Mouse (Mus musculus) splenic B cell, adult 2 months (primary cell): Measurements from ENCODE around the gene Klhl29.

Experiments used
- DNase-seq: peaks from one replicate; pipeline ENCODE4 v3.0.0-alpha.2; 2011; ENCODE audit warnings: low read depth, low spot score
- H3K27me3 ChIP-seq: 2 replicates; pipeline ENCODE4 v1.6.1; 2012; ENCODE audit warnings: mild to moderate bottlenecking, low read length, moderate library complexity, mixed read lengths; ENCODE audit not compliant: control insufficient read depth, poor library complexity, insufficient read depth, severe bottlenecking
- H3K36me3 ChIP-seq: 2 replicates; pipeline ENCODE4 v1.6.1; 2012; ENCODE audit warnings: mild to moderate bottlenecking, low read length, moderate library complexity, mixed read lengths; ENCODE audit not compliant: control insufficient read depth, poor library complexity, insufficient read depth, severe bottlenecking

Gene Klhl29

DNA sequence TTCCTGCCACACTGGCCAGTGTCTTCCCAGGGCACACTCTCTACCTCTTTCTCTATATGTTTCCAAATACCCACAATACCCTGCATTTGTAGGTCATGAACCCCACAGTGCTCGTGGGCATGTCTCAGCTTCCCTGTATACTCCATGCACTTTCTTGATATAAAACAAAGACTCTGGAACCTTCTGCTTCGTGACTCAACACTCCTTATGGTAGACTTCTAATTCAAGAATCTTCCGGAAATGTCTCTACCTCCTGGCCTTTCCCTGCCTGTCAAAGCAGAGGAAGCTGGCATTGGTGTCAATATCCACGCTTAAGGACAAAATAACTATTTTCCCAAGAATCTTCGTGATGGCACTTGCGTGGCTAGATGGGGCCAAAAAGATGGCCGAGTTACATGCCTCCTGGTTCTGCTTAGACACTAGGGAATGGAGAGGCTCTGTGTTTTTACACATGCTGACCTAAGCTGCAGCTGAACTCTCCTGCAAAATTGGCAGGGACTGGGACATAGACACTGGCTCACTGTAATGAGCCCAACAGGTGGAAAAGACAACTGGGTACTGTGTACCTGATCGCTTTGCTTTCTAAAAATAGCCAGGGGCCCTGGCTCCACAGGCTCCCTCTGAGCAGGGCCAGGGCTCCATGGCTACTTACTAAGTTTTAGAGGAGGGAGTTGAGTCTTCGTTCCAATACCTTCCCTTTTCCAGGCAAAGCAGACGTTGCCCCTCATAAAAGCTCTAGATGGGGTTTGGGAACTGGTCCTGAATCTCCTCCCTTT, 130.9 kb downstream of the Klhl29 start:
- no peak for DNase-seq

DNA sequence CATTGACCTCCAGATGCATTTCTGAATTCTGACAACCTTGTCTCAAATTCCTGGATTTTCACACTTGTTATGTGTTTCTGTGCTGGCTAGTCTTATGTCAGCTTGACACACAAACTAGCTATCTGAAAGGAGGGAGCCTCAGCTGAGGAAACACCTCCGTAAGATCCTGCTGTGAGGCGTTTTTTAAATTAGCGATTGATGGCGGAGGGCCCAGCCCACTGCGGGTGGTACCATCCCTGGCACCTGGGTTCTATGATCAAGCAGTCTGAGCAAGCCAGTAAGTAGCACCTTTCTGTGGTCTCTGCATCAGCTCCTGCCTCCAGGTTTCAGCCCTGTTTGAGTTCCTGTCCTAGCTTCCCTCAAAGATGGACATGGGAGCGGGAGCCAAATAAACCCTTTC, 131.6 kb downstream of the Klhl29 start:
- H3K36me3 ChIP-seq = no peaks in the 10 kb centered on the region
- no peaks in the 10 kb centered on the region for H3K27me3 ChIP-seq
- no peak for DNase-seq

More for the DNA sequence above, 130.9 kb downstream of the Klhl29 start:
- Histone ChIP-seq H3K36me3 (no peaks in the 10 kb centered on the region), H3K27me3 (no peaks in the 10 kb centered on the region)

DNA sequence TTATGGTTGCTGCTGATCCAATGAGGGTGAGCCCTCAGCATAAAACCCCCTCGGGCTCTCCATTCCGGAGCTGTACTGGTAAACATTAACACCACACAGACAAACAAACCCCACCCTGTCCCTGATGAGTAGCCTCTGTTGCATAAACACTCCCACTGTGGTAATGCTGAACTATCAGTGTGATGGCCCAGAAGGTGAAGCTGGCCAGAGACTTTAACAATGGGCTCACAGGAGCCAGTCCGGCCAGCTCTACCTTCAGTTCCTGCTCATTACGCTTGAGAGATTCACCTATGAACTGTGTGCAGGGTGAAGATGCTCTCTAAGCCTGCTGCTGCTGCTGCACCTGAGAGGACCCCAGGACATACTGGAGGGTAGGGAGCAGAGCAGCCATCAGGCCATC, 132.0 kb downstream of the Klhl29 start:
- Histone ChIP-seq H3K36me3 (no peaks in the 10 kb centered on the region), H3K27me3 (no peaks in the 10 kb centered on the region)
- DNase-seq = no peak

DNA sequence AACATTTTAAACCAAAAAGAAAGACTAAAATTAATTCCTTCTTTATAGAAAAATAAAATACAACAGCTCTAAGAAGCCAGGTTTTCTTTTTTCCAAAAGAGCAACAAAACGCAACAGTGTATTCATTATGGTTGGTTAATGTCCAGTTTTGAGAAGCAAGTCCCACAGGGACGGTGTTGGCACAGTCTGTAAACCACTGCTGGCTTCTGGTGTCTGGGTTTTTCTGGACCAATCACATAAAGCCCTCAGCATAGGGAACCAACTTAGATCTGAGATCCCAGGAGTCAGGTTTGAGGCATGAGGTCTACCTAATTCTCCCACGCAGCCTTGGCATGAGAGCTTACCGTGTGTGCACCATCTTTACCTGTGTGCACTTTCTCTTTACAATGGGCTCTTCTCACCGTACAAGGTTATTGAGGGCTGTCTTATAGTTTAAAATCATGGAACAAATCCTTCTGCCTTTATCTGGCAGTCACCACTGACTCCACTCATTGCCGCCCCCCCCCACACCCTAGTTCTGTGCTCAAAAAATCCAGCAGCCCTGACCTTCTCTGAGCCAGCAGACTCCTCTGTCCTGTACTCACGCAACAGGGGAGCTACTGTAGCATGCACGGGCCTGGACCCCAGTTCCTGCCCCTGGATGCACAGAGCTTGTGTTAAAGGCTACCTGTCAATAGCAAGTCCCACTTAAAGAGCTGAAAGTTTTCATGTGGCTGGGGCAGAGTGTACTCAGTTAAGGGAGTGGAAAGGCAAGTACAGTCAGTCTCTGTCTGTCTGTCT, 132.7 kb downstream of the Klhl29 start:
- H3K36me3 ChIP-seq = no peaks in the 10 kb centered on the region
- DNase-seq = no peak
- H3K27me3 ChIP-seq = no peaks in the 10 kb centered on the region

DNA sequence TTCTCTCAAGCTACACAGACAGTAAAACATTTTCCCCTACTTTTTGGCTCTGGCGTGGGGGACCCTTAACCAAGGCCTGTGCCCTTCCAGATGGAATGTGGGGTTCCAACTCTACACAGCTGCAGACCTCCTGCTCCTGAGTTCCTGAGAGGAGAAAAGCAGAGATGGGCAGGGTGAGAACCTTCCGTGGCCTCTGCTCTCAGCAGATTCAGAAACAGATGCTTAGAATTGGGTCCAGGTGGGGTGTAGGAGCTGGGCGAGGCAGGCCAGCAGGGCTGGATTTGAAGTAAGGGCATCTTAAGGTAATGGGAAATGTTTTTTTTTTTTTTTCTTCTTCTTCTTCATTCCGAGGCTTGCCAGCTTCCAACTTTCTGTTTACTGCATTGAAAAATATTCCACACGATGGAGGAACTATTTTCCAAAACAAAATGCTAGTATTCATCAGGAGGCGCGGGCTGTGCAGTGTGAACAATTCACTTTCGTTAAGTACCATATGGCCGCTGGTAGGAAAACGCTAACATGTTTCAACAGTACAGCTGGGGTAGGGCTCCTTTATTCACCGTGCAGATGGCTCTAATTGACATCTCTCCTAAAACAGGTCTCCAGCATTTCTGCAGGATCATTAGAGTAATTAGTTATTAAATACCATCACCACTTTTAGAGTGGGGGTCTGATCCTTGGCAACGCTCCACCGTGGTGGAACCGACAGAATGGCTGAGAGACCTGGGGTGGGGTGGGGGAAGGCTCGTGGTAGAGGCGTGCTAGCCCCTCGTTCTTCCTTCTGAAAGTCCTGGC, 135.8 kb downstream of the Klhl29 start:
- no peak for DNase-seq
- Histone ChIP-seq H3K27me3 (no peaks in the 10 kb centered on the region), H3K36me3 (no peaks in the 10 kb centered on the region)

DNA sequence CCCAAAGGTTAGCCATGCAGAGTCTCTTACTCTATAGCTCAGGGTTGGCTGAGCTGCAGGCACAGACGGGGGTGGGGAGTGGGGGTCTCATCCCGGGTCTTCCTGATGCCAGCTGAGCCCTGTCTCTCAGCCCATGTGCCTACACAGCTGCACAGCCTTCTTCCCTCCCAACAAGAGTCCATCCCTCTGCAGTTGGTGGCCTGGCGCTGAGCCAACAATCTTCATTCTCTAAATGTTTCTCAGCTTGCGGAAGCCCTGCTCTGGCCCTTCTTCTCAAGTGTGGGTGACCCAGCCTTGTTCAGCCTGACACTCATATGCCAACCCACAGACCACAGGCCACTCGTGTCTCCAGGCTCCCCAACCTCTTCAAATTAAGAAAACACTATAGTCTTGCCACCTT, 138.4 kb downstream of the Klhl29 start:
- no peak for DNase-seq
- Histone ChIP-seq H3K27me3 (no peaks in the 10 kb centered on the region), H3K36me3 (no peaks in the 10 kb centered on the region)

DNA sequence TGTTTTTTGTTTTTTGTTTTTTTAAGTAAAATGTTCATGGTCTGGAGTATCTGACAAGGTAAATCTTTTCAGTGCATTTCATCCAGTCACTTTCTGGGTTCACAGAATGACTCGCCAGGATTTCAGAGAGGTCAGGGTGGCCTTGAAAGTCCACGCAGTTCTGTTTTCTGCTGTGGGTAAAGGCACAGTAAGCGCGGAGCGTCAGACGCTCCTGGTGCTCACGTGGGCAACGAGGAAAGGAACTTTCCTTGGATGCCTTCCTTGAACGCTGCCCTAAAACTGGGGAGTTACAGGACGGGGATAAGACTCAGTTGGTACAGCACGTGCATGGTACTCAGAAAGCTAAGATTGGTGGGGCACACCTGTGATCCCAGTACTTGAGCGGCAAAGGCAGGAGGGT, 139.9 kb downstream of the Klhl29 start:
- H3K27me3 ChIP-seq = no peaks in the 10 kb centered on the region
- DNase-seq = no peak
- H3K36me3 ChIP-seq = no peaks in the 10 kb centered on the region

DNA sequence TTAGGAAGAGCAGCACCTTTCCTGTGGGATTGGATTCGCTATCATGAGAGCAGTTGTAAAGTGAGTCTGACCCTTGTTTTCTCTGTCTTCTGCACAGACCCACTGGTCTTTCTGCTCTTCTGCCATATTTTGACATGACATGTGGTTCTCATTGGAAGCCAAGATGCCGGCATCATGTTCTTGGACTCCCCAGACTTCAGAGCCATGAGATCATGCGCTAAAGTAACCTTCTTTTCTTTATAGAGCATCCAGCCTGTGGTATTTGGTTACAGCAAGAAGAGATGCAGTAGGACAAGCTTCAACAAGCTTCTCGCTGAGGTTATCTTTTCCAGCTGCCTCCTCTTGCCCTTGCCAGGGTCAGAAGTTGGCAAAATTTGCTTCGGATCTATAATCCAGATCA, 145.0 kb downstream of the Klhl29 start:
- no peak for DNase-seq
- no peaks in the 10 kb centered on the region for H3K36me3 ChIP-seq
- no peaks in the 10 kb centered on the region for H3K27me3 ChIP-seq

DNA sequence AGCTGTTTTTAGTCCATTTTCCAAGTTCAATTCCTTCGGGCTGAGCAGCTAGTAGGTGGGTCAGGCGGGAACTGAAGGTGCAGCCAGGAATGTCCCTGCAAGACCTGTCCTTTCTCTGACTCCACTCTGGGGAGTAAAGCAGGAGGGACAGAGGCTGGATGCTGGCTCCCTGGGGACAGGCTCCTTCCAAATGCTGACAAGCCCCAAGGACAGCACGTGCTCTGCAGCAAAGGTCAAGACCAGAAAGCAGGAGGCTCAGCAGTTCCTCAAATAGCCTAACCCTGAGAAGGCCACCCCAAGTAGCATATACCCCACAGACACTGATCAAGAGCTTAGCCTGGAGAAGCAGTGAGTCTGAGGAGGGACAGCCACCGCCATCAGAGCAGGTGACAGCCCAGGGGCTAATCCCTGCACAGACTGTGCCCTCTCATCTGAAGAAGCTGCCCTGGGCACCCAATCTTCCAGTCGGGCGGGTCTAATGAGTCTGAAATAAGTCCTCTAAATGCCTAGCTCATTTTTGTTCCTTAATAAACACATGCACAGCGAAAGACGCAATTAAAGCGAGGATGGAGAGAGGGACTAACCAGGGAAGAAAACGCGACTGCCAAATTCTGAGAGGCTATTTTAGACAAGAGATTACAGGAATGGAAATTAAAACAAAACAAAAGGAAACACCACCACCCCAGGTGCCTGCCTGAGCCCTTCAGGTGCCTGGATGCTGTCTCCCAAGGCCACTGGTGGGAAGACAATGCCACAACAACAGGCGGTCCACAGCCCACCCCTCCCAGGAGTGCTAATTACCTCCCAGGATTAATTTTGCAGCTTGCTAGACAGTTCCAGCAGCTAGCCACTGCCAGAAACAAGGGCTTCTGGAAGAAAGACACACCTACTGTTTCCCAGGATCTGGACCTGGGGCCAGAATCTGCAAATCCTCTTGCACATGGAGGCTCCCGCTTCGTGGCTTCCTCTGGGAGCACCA, 148.5 kb downstream of the Klhl29 start:
- Histone ChIP-seq H3K36me3 (no peaks in the 10 kb centered on the region), H3K27me3 (no peaks in the 10 kb centered on the region)
- DNase-seq = no peak

DNA sequence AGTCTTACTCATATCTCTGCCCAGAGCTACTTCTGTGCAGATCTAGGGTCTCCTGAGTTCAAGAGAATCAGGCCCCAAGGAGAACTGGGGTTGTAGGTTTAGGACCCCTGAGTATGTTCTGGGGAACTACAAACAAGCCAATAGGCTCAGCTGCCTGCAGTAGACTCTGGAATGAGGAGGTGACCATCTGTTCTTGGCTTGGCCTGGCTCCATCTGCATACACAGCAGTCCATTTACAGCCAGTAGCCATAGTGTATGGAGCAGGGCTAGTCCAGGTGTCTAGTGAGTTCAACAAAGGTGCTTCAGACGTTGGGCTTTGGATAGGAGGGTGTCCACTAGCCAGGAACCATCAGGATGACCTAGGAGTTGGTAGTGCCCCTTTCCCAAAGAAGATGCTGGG, 151.9 kb downstream of the Klhl29 start:
- no peaks in the 10 kb centered on the region for H3K36me3 ChIP-seq
- H3K27me3 ChIP-seq = no peaks in the 10 kb centered on the region
- DNase-seq = no peak

DNA sequence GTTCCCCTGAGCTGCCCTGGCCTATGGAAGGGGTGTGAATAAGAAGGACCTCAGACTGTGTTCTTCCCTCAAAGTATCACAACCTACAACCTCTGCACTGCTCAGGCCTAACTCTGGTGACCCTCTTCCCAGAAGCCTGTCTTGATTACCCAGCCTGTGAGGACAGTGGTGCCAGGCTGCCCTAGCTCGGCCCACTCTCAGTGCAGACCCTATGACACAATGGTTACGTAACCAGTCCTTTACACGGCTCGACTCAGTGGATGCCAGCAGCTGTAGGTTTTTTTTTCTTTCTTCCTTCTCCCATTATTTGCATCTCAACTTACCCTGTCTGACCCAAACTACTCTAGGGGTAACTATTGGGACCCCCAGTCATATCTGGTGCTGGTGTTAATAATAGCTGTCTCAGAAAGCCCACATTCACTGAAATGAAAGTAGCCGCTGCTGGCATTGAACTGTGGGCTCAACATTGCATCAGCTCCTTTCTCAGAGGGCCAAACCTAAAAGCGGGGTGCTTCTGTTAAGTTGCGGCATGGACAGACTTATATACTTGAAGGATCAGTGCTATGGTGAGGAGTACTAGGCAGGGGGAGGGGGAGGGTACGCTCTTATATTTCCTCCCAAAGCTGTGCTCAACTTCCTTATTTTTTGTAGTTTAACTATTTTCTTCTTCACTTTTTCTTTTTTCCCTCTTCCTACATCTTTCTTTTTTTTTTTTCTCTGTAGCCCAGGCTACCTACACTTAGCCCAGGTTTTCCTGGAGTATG, 152.9 kb downstream of the Klhl29 start:
- no peaks in the 10 kb centered on the region for H3K27me3 ChIP-seq

DNA sequence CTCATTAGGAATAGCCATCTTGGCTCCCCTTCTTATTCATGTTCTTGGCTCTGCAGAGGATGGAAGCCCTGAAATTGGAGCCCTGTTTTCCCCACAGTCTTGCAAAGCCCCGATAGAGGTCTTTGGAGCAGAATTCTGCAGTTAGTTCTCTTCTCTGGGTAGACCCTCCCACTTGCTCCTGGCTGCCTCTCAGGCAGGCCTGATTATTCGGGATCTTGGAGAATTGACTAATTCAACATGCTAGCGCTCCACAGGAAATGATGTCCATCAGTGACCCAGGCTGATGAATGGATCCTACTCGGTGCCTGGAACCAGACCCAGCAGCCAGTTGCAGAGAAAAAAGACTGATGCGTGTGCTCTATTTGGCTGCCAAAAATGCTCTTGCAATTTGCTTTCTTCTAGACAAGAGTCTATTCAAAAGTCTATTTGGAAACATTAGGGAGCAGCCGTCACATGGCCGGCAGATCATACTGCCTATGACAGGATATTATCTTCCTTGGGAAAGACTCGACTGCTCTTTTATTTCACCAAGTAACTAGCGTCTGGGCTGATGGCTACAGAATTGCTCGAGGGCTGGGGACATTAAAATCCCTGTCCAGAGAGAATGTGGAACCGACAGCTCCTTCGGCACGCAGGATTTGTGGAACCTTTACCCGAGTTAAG, 155.4 kb downstream of the Klhl29 start:
- DNase-seq = no peak
- no peaks in the 10 kb centered on the region for H3K27me3 ChIP-seq
- H3K36me3 ChIP-seq = no peaks in the 10 kb centered on the region

More for the DNA sequence above, 152.9 kb downstream of the Klhl29 start:
- DNase-seq = no peak
- no peaks in the 10 kb centered on the region for H3K36me3 ChIP-seq
